Comparison of ENCODE assay signal across 33 mouse cellular contexts in the genomic region with DNA sequence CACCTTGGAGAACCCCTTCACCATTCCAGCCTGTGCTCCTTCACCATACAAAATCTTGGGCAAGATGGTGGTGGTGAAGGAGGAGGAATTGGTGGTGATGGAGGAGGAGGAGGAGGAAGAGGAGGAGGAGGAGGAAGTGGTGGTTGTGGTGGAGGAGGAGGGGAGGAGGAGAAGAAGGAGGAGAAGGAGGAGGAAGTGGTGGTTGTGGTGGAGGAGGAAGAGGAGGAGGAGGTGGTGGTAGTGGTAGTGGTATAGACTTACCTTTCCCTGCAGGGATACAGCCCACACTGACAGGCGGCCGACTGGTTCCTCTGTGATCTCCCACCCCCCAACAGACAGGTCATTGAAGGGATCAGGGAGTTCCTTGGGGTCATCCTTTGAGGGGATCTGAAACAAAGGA. TPM values are rescaled to one million over a fixed set of nuclear protein-coding genes. Genes with fewer than 3 reads are reported as not detected.
DNase-seq lines count a peak whose midpoint lies in the region; ATAC-seq lines count a peak whose summit lies in the region.
"Had no signal": no experiment of that assay in that cellular context is flagged by ENCODE, and none has a peak within 500 bp of the region (broad histone marks: within the 10 kb centered on the region; RNA-seq: fewer than 3 reads in every experiment).

No protein-coding gene starts in this region.

- peak overlapping the region; percentile 47 for H3K4me3 ChIP-seq in megakaryocyte, embryonic 14.5 days (replicated peaks)
- no peak overlapping the region for H3K4me3 ChIP-seq in liver, embryonic 11.5 days (ENCODE audit: low read depth, low read length)
- H3K4me3 ChIP-seq: embryonic facial prominence, embryonic 12.5 days; gastrocnemius, adult 2 months; heart, adult 2 months; heart, embryonic 13.5 days; hindbrain, embryonic 15.5 days; intestine, embryonic 15.5 days; midbrain, embryonic 12.5 days; myocyte; neural tube, embryonic 12.5 days had no signal

- H3K4me1 ChIP-seq in megakaryocyte, embryonic 14.5 days = peaks cover 36% of the 10 kb centered on the region
- no peaks in the 10 kb centered on the region for H3K4me1 ChIP-seq in liver, embryonic 11.5 days (replicated peaks; ENCODE audit: control insufficient read depth, insufficient read depth, low read length)
- H3K4me1 ChIP-seq: embryonic facial prominence, embryonic 12.5 days; intestine, embryonic 15.5 days; midbrain, embryonic 12.5 days had no signal

- H3K9ac ChIP-seq in liver, embryonic 11.5 days (ENCODE audit: low read depth, low read length) = no peak overlapping the region
- H3K9ac ChIP-seq: embryonic facial prominence, embryonic 12.5 days; heart, embryonic 13.5 days; hindbrain, embryonic 15.5 days; intestine, embryonic 15.5 days; liver, embryonic 14.5 days; lung, embryonic 14.5 days; midbrain, embryonic 12.5 days; neural tube, embryonic 12.5 days had no signal

- DNase-seq in cerebellum, adult 11-12 months = peak; percentile 12
- no peak for DNase-seq in cerebellum, postnatal 10 days
- DNase-seq in 416B (ENCODE audit: low read depth) (peak; percentile 53), liver (no peak)
- DNase-seq in liver, embryonic 11.5 days (ENCODE audit: low spot score) = no peak
- DNase-seq: adrenal gland, postnatal 10 days; cerebellum, adult 11 months; cerebellum, postnatal 25 days; embryo, embryonic 11 days; gastrocnemius, adult 2 months; gastrocnemius, postnatal 36 days; heart, adult 2 months; heart, postnatal 10 days; kidney, adult 2 months; kidney, postnatal 4 days; left cerebral cortex, postnatal 4 days; lung, embryonic 14.5 days; lung, postnatal 14 days; right cerebral cortex, adult 18-20 months; spleen, adult 18-20 months; thymus, adult 18-20 months had no signal

- peaks cover 6% of the 10 kb centered on the region for H3K27me3 ChIP-seq in megakaryocyte, embryonic 14.5 days (replicated peaks)
- H3K27me3 ChIP-seq in liver, embryonic 11.5 days (replicated peaks; ENCODE audit: control insufficient read depth, insufficient read depth, low read length) = no peaks in the 10 kb centered on the region
- H3K27me3 ChIP-seq: embryonic facial prominence, embryonic 12.5 days; heart, embryonic 13.5 days; hindbrain, embryonic 15.5 days; intestine, embryonic 15.5 days; midbrain, embryonic 12.5 days; neural tube, embryonic 12.5 days had no signal

- peak; percentile 48 for ATAC-seq in common myeloid progenitor, adult 5-6 weeks (replicated peaks; ENCODE audit: low read depth, poor library complexity, severe bottlenecking)
- ATAC-seq in liver, embryonic 11.5 days (replicated peaks; ENCODE audit: low FRiP score) = no peak
- ATAC-seq: forebrain, embryonic 16.5 days; intestine, embryonic 15.5 days had no signal

- H3K9me3 ChIP-seq in megakaryocyte, embryonic 14.5 days = 0 out of 2 replicates have a peak, but pooled peaks cover 5% of the 10 kb centered on the region
- H3K9me3 ChIP-seq in liver, embryonic 11.5 days (ENCODE audit: control insufficient read depth, low read length) = no peaks in the 10 kb centered on the region
- H3K9me3 ChIP-seq: embryonic facial prominence, embryonic 12.5 days; heart, embryonic 13.5 days; hindbrain, embryonic 15.5 days; intestine, embryonic 15.5 days; midbrain, embryonic 12.5 days; neural tube, embryonic 12.5 days had no signal

- H3K27ac ChIP-seq in liver, embryonic 11.5 days (ENCODE audit: low read depth, low read length) = no peak overlapping the region
- H3K27ac ChIP-seq: embryonic facial prominence, embryonic 12.5 days; gastrocnemius, adult 2 months; heart, adult 2 months; heart, embryonic 13.5 days; hindbrain, embryonic 15.5 days; intestine, embryonic 15.5 days; liver, embryonic 14.5 days; midbrain, embryonic 12.5 days; neural tube, embryonic 12.5 days had no signal

- peaks cover 6% of the 10 kb centered on the region for H3K36me3 ChIP-seq in megakaryocyte, embryonic 14.5 days (replicated peaks; ENCODE audit: low read length)
- H3K36me3 ChIP-seq in liver, embryonic 11.5 days (ENCODE audit: control insufficient read depth, insufficient read depth, low read length) = peaks cover 3% of the 10 kb centered on the region; the same call in 1 of the 2 replicates
- H3K36me3 ChIP-seq: intestine, embryonic 15.5 days had no signal

- H3K4me2 ChIP-seq in liver, embryonic 11.5 days = no peak overlapping the region
- H3K4me2 ChIP-seq: embryonic facial prominence, embryonic 12.5 days; heart, embryonic 13.5 days; hindbrain, embryonic 15.5 days; intestine, embryonic 15.5 days; lung, embryonic 14.5 days; midbrain, embryonic 12.5 days; neural tube, embryonic 12.5 days had no signal

- WGBS in liver, embryonic 11.5 days = 71% methylated on average over 2 of the region's 2 CpGs

RNA-seq across cellular contexts. Expression of a gene that starts 7.4 kb away (rescaled TPM):
- total RNA-seq in common myeloid progenitor, adult 5-6 weeks (2017) = 3.4 and 5.6 TPM in 2 replicates
- polyA plus RNA-seq in megakaryocyte, embryonic 14.5 days (2012; ENCODE audit: insufficient read depth, low replicate concordance) = 2.8 and 13.2 TPM in 2 replicates
- 7.5 and 8.9 TPM in 2 replicates for polyA plus RNA-seq in liver, embryonic 11.5 days (2014; fragmentation: Nextera tagmentation; extraction: Ambion mirVana)

RNA-seq across cellular contexts. Expression of a gene that starts 25.9 kb away (rescaled TPM):
- 0.34 and 0.37 TPM in 2 replicates for total RNA-seq in common myeloid progenitor, adult 5-6 weeks (2017)
- 0.15 and 0.63 TPM in 2 replicates for polyA plus RNA-seq in megakaryocyte, embryonic 14.5 days (2012; ENCODE audit: insufficient read depth, low replicate concordance)
- 1.3 and 1.6 TPM in 2 replicates for polyA plus RNA-seq in liver, embryonic 11.5 days (2014; fragmentation: Nextera tagmentation; extraction: Ambion mirVana)
- total RNA-seq: gastrocnemius, adult 2 months; gastrocnemius, postnatal 36 days; heart, adult 2 months; heart, postnatal 10 days; midbrain, postnatal 0 days had no signal
- polyA plus RNA-seq: midbrain, embryonic 12.5 days had no signal

RNA-seq across cellular contexts. Expression of a gene that starts 28.2 kb away (rescaled TPM):
- 13.3 and 16.5 TPM in 2 replicates for total RNA-seq in common myeloid progenitor, adult 5-6 weeks (2017)
- 100 and 157 TPM in 2 replicates for polyA plus RNA-seq in megakaryocyte, embryonic 14.5 days (2012; ENCODE audit: insufficient read depth, low replicate concordance)
- polyA plus RNA-seq in liver, embryonic 11.5 days (2014; fragmentation: Nextera tagmentation; extraction: Ambion mirVana) = 59.2 and 61.0 TPM in 2 replicates

Comparison
In these comparisons a context has a peak if more than half of its experiments do, and no peak if none do; other contexts are left out.
1. DNase-seq: peak in cerebellum, adult 11-12 months (single experiment) and 416B (single experiment); none in cerebellum, postnatal 10 days (0 of 2), liver (single experiment) and liver, embryonic 11.5 days (single experiment).